In genomic region chr8:81736103-81736502, GRCm38 (mm10) we compare ENCODE assay signal across 27 mouse cellular contexts.
"Had no signal": no experiment of that assay in that cellular context is flagged by ENCODE, and none has a peak within 500 bp of the region (broad histone marks: within the 10 kb centered on the region; RNA-seq: fewer than 3 reads in every experiment).

No protein-coding gene starts in this region.

- H3K9me3 ChIP-seq: heart, embryonic 13.5 days; heart, embryonic 15.5 days; hindbrain, embryonic 13.5 days; hindbrain, embryonic 15.5 days; kidney, embryonic 15.5 days; limb, embryonic 10.5 days; limb, embryonic 12.5 days; liver, embryonic 13.5 days had no signal

- H3K27me3 ChIP-seq: heart, embryonic 13.5 days; heart, embryonic 15.5 days; hindbrain, embryonic 13.5 days; hindbrain, embryonic 15.5 days; kidney, embryonic 15.5 days; limb, embryonic 12.5 days; liver, embryonic 13.5 days had no signal

- H3K4me1 ChIP-seq: heart, embryonic 13.5 days; heart, embryonic 15.5 days; hindbrain, embryonic 13.5 days; hindbrain, embryonic 15.5 days; kidney, embryonic 15.5 days; limb, embryonic 10.5 days; limb, embryonic 12.5 days; liver, embryonic 13.5 days had no signal

- H3K4me2 ChIP-seq: heart, embryonic 11.5 days; heart, embryonic 13.5 days; heart, embryonic 15.5 days; hindbrain, embryonic 13.5 days; hindbrain, embryonic 15.5 days; kidney, embryonic 15.5 days; limb, embryonic 12.5 days; liver, embryonic 11.5 days; liver, embryonic 13.5 days had no signal

- H3K27ac ChIP-seq: heart, adult 2 months; heart, embryonic 13.5 days; heart, embryonic 15.5 days; hindbrain, embryonic 13.5 days; hindbrain, embryonic 15.5 days; hindbrain, postnatal 0 days; kidney, embryonic 15.5 days; kidney, postnatal 0 days; left cerebral cortex, adult 2 months; limb, embryonic 10.5 days; limb, embryonic 12.5 days; liver, embryonic 13.5 days had no signal

- H3K4me3 ChIP-seq: heart, adult 2 months; heart, embryonic 13.5 days; heart, embryonic 15.5 days; hindbrain, embryonic 13.5 days; hindbrain, embryonic 15.5 days; kidney, embryonic 15.5 days; left cerebral cortex, adult 2 months; limb, embryonic 10.5 days; limb, embryonic 12.5 days; liver, embryonic 13.5 days had no signal

- DNase-seq: gastrocnemius, postnatal 14 days; gastrocnemius, postnatal 36 days; heart, adult 11 months; heart, adult 2 months; heart, postnatal 14 days; heart, postnatal 36 days; kidney, adult 11 months; kidney, adult 2 months; kidney, adult 9 months; kidney, postnatal 14 days; kidney, postnatal 36 days; layer of hippocampus, adult 9-11 months; liver; liver, embryonic 13.5 days had no signal

- H3K9ac ChIP-seq: heart, embryonic 13.5 days; heart, embryonic 15.5 days; hindbrain, embryonic 13.5 days; hindbrain, embryonic 15.5 days; kidney, embryonic 15.5 days; limb, embryonic 12.5 days; liver, embryonic 13.5 days had no signal

- H3K36me3 ChIP-seq: heart, embryonic 13.5 days; heart, embryonic 15.5 days; hindbrain, embryonic 13.5 days; hindbrain, embryonic 15.5 days; kidney, embryonic 15.5 days; limb, embryonic 10.5 days; limb, embryonic 12.5 days; liver, embryonic 13.5 days had no signal

- ATAC-seq: hindbrain, postnatal 0 days; intestine, embryonic 16.5 days had no signal
